Mouse (Mus musculus): ENCODE results near the gene Pla2g4b.

DNA sequence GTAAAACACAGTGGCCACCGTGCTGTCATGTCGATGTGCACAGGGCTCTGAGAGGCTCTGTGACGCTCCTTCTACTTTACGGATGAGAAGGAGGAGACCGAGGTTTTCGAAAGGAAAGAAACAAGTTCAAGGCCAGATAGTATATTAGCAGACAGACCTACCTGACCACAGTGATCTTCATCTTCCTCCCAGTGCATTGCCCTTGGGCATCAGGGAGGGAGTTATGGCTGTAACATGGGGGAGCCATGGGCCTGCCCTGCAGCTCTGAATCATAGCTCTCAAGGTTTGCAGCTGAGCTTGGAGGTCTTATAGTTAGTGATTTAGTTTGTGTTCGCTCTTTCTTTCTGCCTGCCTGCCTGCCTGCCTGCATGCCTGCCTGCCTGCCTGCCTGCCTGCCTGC is 26.5 kb upstream of the Pla2g4b start:
- TF ChIP-seq EP300 (IDR thresholded peaks at IDR 0.05): no peak
- TF ChIP-seq CTCF (IDR thresholded peaks at IDR 0.05): no peak
